Mouse (Mus musculus): ENCODE measurements at regions not wholly inside any gene's neighbourhood (a gene's known extent, or its start where the extent isn't known, plus 50 kb on each side); places are given as distances from the start of the nearest gene placed in this dataset.

DNA sequence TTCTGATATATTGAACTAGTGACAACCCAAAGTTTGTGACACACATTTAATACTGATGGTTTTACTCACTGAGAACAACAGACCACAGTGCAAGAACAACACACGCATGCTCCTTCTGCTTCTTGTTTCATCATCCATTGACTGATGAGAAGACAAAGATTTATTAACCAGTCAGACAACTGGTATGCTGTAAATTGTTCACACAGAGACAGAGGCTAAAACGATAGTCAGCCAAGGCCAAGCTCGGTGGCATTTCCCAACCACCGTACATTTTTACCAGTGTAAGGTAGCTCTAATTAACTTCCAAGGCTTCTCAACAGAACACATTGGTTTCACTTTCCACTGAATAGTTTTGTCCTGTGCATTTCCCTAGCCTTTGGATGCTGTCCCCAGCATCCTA, 287.8 kb downstream of the 1700129C05Rik start:
- TF ChIP-seq POLR2A (IDR thresholded peaks at IDR 0.05; ENCODE audit: extremely low read depth, insufficient read depth, low read length) (no peak), CTCF (IDR thresholded peaks at IDR 0.05; ENCODE audit: extremely low read depth, insufficient read depth, low read length) (no peak)
- Histone ChIP-seq H3K4me3 (ENCODE audit: insufficient read depth, low read length) (no peak overlapping the region), H3K27ac (ENCODE audit: insufficient read depth, low read length) (no peak overlapping the region), H3K4me1 (ENCODE audit: control insufficient read depth, insufficient read depth, low read length) (no peaks in the 10 kb centered on the region)

- no peak overlapping the region for H3K4me3 ChIP-seq (ENCODE audit: insufficient read depth, low read length)
- no peaks in the 10 kb centered on the region for H3K4me1 ChIP-seq (ENCODE audit: control insufficient read depth, insufficient read depth, low read length)
- H3K27ac ChIP-seq (ENCODE audit: insufficient read depth, low read length): no peak overlapping the region
- TF ChIP-seq CTCF (IDR thresholded peaks at IDR 0.05; ENCODE audit: extremely low read depth, insufficient read depth, low read length) (no peak), POLR2A (IDR thresholded peaks at IDR 0.05; ENCODE audit: extremely low read depth, insufficient read depth, low read length) (no peak)
Measured at GRCm38 (mm10) chr14:58844565-58844964, 298.1 kb downstream of the 1700129C05Rik start.

GRCm38 (mm10) chr14:58842196-58842886, 300.4 kb downstream of the 1700129C05Rik start:
- TF ChIP-seq CTCF (IDR thresholded peaks at IDR 0.05; ENCODE audit: extremely low read depth, insufficient read depth, low read length) (no peak), POLR2A (IDR thresholded peaks at IDR 0.05; ENCODE audit: extremely low read depth, insufficient read depth, low read length) (no peak)
- Histone ChIP-seq H3K27ac (ENCODE audit: insufficient read depth, low read length) (no peak overlapping the region), H3K4me1 (ENCODE audit: control insufficient read depth, insufficient read depth, low read length) (no peaks in the 10 kb centered on the region), H3K4me3 (ENCODE audit: insufficient read depth, low read length) (no peak overlapping the region)

GRCm38 (mm10) chr14:58822938-58823337, 319.8 kb downstream of the 1700129C05Rik start:
- Histone ChIP-seq H3K4me3 (ENCODE audit: insufficient read depth, low read length) (no peak overlapping the region), H3K27ac (ENCODE audit: insufficient read depth, low read length) (no peak overlapping the region), H3K4me1 (ENCODE audit: control insufficient read depth, insufficient read depth, low read length) (no peaks in the 10 kb centered on the region)
- TF ChIP-seq POLR2A (IDR thresholded peaks at IDR 0.05; ENCODE audit: extremely low read depth, insufficient read depth, low read length): no peak
- TF ChIP-seq CTCF (IDR thresholded peaks at IDR 0.05; ENCODE audit: extremely low read depth, insufficient read depth, low read length): no peak

DNA sequence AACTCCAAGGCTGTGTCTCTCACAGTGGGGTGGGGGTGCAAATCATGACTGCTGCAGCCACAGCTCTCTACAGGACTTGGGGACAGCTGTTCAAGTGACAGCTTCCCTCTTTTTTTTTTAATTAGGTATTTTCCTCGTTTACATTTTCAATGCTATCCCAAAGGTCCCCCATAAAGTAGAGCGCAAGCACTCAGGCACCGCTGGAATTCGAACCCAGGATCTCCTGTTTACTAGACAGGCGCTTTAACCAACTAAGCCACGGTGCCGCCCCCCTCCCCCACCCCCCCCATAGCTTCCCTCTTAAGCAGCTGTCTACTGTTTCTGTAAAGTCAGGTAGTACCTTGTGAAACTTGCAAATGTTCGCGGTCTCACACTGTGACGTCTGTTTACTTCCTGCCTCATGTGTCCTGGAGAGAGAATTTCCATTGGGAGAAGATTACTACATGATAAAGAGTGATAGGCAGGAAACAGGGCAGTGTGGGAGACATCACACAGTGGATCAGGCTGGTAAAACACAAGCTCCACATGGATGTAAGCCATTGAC, 324.7 kb downstream of the 1700129C05Rik start:
- no peak overlapping the region for H3K4me3 ChIP-seq (ENCODE audit: insufficient read depth, low read length)
- H3K4me1 ChIP-seq (ENCODE audit: control insufficient read depth, insufficient read depth, low read length): no peaks in the 10 kb centered on the region
- no peak overlapping the region for H3K27ac ChIP-seq (ENCODE audit: insufficient read depth, low read length)
- TF ChIP-seq POLR2A (IDR thresholded peaks at IDR 0.05; ENCODE audit: extremely low read depth, insufficient read depth, low read length): no peak

DNA sequence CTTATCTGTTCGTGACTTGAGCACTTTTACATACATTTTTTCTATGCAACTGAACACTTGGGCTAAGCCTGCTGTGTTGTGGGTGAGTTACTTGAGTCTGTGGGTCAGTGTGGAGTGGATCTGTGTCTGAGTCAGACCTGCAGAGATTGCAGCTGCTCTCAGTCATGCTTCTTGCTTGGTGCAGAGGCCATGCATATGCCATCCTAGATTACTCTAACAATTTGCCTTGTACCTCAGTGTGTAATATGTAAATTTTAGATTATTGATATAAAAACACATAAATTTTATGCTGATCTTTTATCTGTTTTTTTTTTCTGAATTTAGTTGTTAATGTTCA, 326.2 kb downstream of the 1700129C05Rik start:
- no peak overlapping the region for H3K4me3 ChIP-seq (ENCODE audit: insufficient read depth, low read length)
- no peaks in the 10 kb centered on the region for H3K4me1 ChIP-seq (ENCODE audit: control insufficient read depth, insufficient read depth, low read length)
- no peak for TF ChIP-seq CTCF (IDR thresholded peaks at IDR 0.05; ENCODE audit: extremely low read depth, insufficient read depth, low read length)
- no peak for TF ChIP-seq POLR2A (IDR thresholded peaks at IDR 0.05; ENCODE audit: extremely low read depth, insufficient read depth, low read length)
- H3K27ac ChIP-seq (ENCODE audit: insufficient read depth, low read length): no peak overlapping the region

DNA sequence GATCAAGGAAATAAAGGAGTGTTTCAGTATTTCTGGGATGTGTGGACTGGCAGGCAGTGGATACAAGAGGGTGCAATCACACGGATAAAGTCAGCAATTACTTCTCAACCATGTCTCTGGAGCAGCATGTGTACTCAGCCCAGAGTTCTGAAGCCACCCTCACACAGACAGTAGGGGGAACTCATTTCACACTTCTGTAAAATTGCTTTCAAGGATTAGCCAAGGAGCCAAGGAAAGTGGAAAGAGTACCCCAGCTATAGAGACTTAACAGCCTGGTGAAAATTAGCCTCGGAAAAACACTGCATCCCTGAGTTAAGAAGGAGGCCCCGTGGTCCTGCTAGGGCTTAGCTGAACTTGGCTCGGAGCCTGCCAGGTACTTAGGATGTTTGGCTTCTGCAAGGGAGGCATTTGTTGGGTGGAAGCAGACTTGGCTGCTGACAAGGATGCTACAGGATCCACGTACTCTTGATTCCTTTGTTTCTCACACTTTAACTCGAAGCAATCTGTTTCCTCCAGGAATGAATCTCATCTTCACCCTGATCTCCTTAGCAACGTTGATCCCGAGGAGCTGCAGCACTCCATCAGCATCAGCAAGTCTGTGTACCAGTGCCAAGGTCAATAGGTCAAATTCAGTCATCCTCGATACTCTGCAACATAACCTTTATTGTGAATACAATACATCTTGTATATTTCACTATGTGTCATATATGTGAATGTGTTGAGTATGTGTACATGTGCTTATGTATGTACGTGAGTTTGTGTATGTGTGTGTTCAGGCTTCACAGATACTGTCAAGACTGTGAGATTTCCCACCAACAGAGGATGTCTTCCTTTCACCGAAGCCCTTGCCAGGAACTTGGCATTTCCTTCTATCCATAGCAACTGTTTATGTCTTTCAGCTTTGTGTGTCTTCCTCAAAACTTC, 326.8 kb downstream of the 1700129C05Rik start:
- H3K4me1 ChIP-seq (ENCODE audit: control insufficient read depth, insufficient read depth, low read length): no peaks in the 10 kb centered on the region
- H3K4me3 ChIP-seq (ENCODE audit: insufficient read depth, low read length): no peak overlapping the region
- no peak overlapping the region for H3K27ac ChIP-seq (ENCODE audit: insufficient read depth, low read length)
- no peak for TF ChIP-seq CTCF (IDR thresholded peaks at IDR 0.05; ENCODE audit: extremely low read depth, insufficient read depth, low read length)
- no peak for TF ChIP-seq POLR2A (IDR thresholded peaks at IDR 0.05; ENCODE audit: extremely low read depth, insufficient read depth, low read length)

GRCm38 (mm10) chr14:58812585-58812984, 330.1 kb downstream of the 1700129C05Rik start:
- no peaks in the 10 kb centered on the region for H3K4me1 ChIP-seq (ENCODE audit: control insufficient read depth, insufficient read depth, low read length)
- TF ChIP-seq POLR2A (IDR thresholded peaks at IDR 0.05; ENCODE audit: extremely low read depth, insufficient read depth, low read length) (no peak), CTCF (IDR thresholded peaks at IDR 0.05; ENCODE audit: extremely low read depth, insufficient read depth, low read length) (no peak)
- peak overlapping the region; percentile 18; the same call in 1 of the 2 replicates for H3K27ac ChIP-seq (ENCODE audit: insufficient read depth, low read length)
- no peak overlapping the region for H3K4me3 ChIP-seq (ENCODE audit: insufficient read depth, low read length)

DNA sequence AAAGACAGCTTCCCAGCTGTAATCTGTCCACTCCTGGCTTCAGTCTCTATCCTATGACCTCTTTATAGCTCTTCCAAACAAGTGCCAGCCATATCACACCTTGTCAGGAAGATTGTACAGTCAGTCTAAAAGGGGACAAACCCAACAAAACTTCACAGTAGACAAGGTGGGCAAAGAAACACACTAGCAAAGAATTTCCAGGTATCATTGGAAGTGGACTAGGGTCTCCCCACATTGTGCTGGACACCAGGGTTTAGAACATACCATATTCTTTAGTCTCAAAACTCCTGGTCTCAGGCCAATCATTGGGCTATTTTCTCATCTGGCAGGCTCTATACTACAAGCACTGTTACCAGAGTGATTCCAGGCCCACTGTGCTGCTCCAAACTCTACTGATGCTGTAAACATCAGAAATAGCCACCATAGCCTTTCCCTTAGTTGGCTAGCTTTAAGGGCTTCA, 341.3 kb downstream of the 1700129C05Rik start:
- TF ChIP-seq CTCF (IDR thresholded peaks at IDR 0.05; ENCODE audit: extremely low read depth, insufficient read depth, low read length): no peak
- no peaks in the 10 kb centered on the region for H3K4me1 ChIP-seq (ENCODE audit: control insufficient read depth, insufficient read depth, low read length)
- no peak overlapping the region for H3K27ac ChIP-seq (ENCODE audit: insufficient read depth, low read length)
- H3K4me3 ChIP-seq (ENCODE audit: insufficient read depth, low read length): no peak overlapping the region
